Mouse (Mus musculus) CD4-positive helper T cell, adult 2 months (primary cell): ENCODE measurements around the gene Gm10057.
"Not testable (repeated sequence)": the region's sequence is repeated elsewhere in the genome, so short reads cannot be mapped to it uniquely, and the experiment has no call there.

ENCODE experiments used
- DNase-seq: peaks from one replicate; pipeline ENCODE4 v3.0.0-alpha.2; 2012; ENCODE audit warnings: low read depth, missing footprints, low spot score

Gene Gm10057

DNA sequence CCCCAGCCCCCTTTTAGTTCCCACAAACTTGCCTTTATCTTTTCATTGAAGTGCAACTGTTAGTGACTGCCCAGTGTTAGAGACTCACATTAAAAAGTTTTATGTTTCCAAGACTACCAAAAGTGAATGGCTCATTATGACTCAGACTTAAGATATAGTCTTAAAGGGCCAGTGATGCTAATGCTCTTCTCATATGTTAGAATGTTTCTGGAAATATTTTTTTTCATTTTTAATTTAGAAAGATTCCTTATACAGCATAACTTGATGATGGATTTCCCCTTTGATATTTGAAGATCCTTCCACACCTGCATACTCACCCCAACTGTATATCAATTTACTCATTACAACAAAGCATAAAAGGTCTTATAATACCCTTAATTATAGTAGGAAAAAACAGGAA, at the start of gene Gm10057:
Gm10057 (minus strand) TSS at position 101 of the 400 bp plus-strand sequence.
- not testable (repeated sequence) for DNase-seq

DNA sequence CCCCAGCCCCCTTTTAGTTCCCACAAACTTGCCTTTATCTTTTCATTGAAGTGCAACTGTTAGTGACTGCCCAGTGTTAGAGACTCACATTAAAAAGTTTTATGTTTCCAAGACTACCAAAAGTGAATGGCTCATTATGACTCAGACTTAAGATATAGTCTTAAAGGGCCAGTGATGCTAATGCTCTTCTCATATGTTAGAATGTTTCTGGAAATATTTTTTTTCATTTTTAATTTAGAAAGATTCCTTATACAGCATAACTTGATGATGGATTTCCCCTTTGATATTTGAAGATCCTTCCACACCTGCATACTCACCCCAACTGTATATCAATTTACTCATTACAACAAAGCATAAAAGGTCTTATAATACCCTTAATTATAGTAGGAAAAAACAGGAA, 21.1 kb downstream of the Gm10057 start, which contains the start of gene 4921511M17Rik:
4921511M17Rik (minus strand) TSS at position 101 of the 400 bp plus-strand sequence.
- not testable (repeated sequence) for DNase-seq

DNA sequence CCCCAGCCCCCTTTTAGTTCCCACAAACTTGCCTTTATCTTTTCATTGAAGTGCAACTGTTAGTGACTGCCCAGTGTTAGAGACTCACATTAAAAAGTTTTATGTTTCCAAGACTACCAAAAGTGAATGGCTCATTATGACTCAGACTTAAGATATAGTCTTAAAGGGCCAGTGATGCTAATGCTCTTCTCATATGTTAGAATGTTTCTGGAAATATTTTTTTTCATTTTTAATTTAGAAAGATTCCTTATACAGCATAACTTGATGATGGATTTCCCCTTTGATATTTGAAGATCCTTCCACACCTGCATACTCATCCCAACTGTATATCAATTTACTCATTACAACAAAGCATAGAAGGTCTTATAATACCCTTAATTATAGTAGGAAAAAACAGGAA, 42.3 kb downstream of the Gm10057 start, which contains the start of gene Samt1:
Samt1 (minus strand) TSS at position 101 of the 400 bp plus-strand sequence.
- DNase-seq: not testable (repeated sequence)
